Mouse (Mus musculus): Measurements from ENCODE around the gene Tas2r114. TPM values are rescaled to one million over a fixed set of nuclear protein-coding genes. Genes with fewer than 3 reads are reported as not detected.

Gene Tas2r114
- polyA plus RNA-seq (2015; fragmentation: Nextera tagmentation; extraction: Ambion mirVana) = not detected in 2 replicates

- Histone ChIP-seq H3K4me1 (replicated peaks; ENCODE audit: control insufficient read depth, insufficient read depth) (no peaks in the 10 kb centered on the region), H3K27ac (replicated peaks) (no peak within 1 kb of the TSS), H3K9me3 (ENCODE audit: control insufficient read depth, low read length) (no peaks in the 10 kb centered on the region), H3K4me3 (ENCODE audit: low read depth, low read length) (no peak within 1 kb of the TSS), H3K27me3 (ENCODE audit: control insufficient read depth, insufficient read depth, low read length) (no peaks in the 10 kb centered on the region), H3K36me3 (ENCODE audit: control insufficient read depth, insufficient read depth, low read length) (no peaks in the 10 kb centered on the region), H3K9ac (ENCODE audit: low read length) (no peak within 1 kb of the TSS), H3K4me2 (replicated peaks; ENCODE audit: low read depth) (no peak within 1 kb of the TSS)
- TF ChIP-seq CTCF (IDR thresholded peaks at IDR 0.05; ENCODE audit: low read depth) (no peak), EP300 (optimal IDR thresholded peaks at IDR 0.05) (no peak)
- ATAC-seq (ENCODE audit: low FRiP score, low TSS enrichment) (no peak), DNase-seq (ENCODE audit: low spot score) (no peak)
These were observed at the start of gene Tas2r114 for GRCm38 (mm10) chr6:131689963-131690362. TSS of gene Tas2r114 (minus strand) at chr6:131690063.

DNA sequence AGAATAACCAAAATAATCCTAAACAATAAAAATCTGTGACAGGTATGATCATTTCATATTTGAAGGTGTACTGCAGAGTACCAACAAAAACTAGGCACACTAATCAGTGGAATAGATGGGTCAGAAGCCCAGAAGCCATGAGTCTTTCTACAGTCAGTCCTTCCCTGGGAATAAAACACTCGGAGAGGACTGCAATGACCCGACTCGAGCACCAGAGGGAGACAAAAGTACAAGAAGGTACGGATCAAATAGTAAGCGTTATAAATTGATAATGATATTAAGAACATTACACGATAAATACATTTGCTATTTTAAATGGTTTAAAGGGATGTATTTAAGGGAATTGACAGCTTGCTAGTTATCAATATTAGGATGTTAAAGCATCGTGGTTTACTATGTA is 22.9 kb upstream of the Tas2r114 start:
- 42% methylated on average over 7 of the region's 7 CpGs for WGBS

DNA sequence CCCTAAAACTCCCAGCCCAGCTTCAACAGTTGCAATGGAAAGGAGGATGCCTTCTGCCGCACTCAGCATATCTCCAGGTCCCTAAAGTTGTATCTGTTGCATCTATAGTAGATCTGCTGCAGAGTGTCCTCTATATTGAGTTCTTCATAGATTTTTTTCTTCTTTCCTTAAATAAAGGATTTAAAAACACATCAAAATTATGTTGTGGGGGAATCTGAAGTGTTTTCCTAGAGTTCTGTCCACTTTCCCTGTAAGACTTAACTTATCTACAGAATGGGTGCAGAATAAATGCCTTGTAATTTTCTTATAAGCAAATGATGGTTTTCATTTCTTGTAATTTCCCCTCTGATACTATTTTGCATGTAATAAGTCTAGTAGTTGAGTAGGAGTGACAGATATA is 2.5 kb downstream of the Tas2r114 start, which contains the start of gene Tas2r105:
TSS of gene Tas2r105 (minus strand) at position 101 of the 400 bp plus-strand sequence.
- Histone ChIP-seq H3K9ac (ENCODE audit: low read length) (no peak within 1 kb of the TSS), H3K9me3 (ENCODE audit: control insufficient read depth, low read length) (no peaks in the 10 kb centered on the region), H3K4me1 (replicated peaks; ENCODE audit: control insufficient read depth, insufficient read depth) (no peaks in the 10 kb centered on the region), H3K27ac (replicated peaks) (no peak within 1 kb of the TSS), H3K4me3 (ENCODE audit: low read depth, low read length) (no peak within 1 kb of the TSS), H3K36me3 (ENCODE audit: control insufficient read depth, insufficient read depth, low read length) (no peaks in the 10 kb centered on the region), H3K4me2 (replicated peaks; ENCODE audit: low read depth) (no peak within 1 kb of the TSS), H3K27me3 (ENCODE audit: control insufficient read depth, insufficient read depth, low read length) (no peaks in the 10 kb centered on the region)
- WGBS = 53% methylated on average over 1 of the region's 1 CpGs
- TF ChIP-seq CTCF (IDR thresholded peaks at IDR 0.05; ENCODE audit: low read depth) (no peak), EP300 (optimal IDR thresholded peaks at IDR 0.05) (no peak)
- no peak for ATAC-seq (ENCODE audit: low FRiP score, low TSS enrichment)
- no peak for DNase-seq (ENCODE audit: low spot score)

More for the DNA sequence above, 22.9 kb upstream of the Tas2r114 start:
- no peak overlapping the region for H3K4me2 ChIP-seq (replicated peaks; ENCODE audit: low read depth)
- DNase-seq (ENCODE audit: low spot score) (peak; percentile 20), ATAC-seq (ENCODE audit: low FRiP score, low TSS enrichment) (no peak)
- no peaks in the 10 kb centered on the region for H3K36me3 ChIP-seq (ENCODE audit: control insufficient read depth, insufficient read depth, low read length)
- peak; percentile 58 for TF ChIP-seq CTCF (IDR thresholded peaks at IDR 0.05; ENCODE audit: low read depth)
- TF ChIP-seq EP300 (optimal IDR thresholded peaks at IDR 0.05) = no peak
- no peaks in the 10 kb centered on the region for H3K27me3 ChIP-seq (ENCODE audit: control insufficient read depth, insufficient read depth, low read length)
- no peaks in the 10 kb centered on the region for H3K9me3 ChIP-seq (ENCODE audit: control insufficient read depth, low read length)
- no peak overlapping the region for H3K27ac ChIP-seq (replicated peaks)
- no peak overlapping the region for H3K4me3 ChIP-seq (ENCODE audit: low read depth, low read length)
- no peaks in the 10 kb centered on the region for H3K4me1 ChIP-seq (replicated peaks; ENCODE audit: control insufficient read depth, insufficient read depth)
- no peak overlapping the region for H3K9ac ChIP-seq (ENCODE audit: low read length)

- 68% methylated on average over 1 of the region's 1 CpGs for WGBS
- no peak within 1 kb of the TSS for H3K9ac ChIP-seq (ENCODE audit: low read length)
- no peak within 1 kb of the TSS for H3K4me2 ChIP-seq (replicated peaks; ENCODE audit: low read depth)
- H3K4me1 ChIP-seq (replicated peaks; ENCODE audit: control insufficient read depth, insufficient read depth) = no peaks in the 10 kb centered on the region
- H3K36me3 ChIP-seq (ENCODE audit: control insufficient read depth, insufficient read depth, low read length) = no peaks in the 10 kb centered on the region
- DNase-seq (ENCODE audit: low spot score) = no peak
- ATAC-seq (ENCODE audit: low FRiP score, low TSS enrichment) = no peak
- no peak within 1 kb of the TSS for H3K4me3 ChIP-seq (ENCODE audit: low read depth, low read length)
- no peak within 1 kb of the TSS for H3K27ac ChIP-seq (replicated peaks)
- H3K27me3 ChIP-seq (ENCODE audit: control insufficient read depth, insufficient read depth, low read length) = no peaks in the 10 kb centered on the region
- TF ChIP-seq EP300 (optimal IDR thresholded peaks at IDR 0.05) (no peak), CTCF (IDR thresholded peaks at IDR 0.05; ENCODE audit: low read depth) (no peak)
- no peaks in the 10 kb centered on the region for H3K9me3 ChIP-seq (ENCODE audit: control insufficient read depth, low read length)
These were observed 4.2 kb downstream of the Tas2r114 start, which contains the start of gene Tas2r104 for GRCm38 (mm10) chr6:131685644-131686043. TSS of gene Tas2r104 (minus strand) at chr6:131685744.

- no peak for TF ChIP-seq EP300 (optimal IDR thresholded peaks at IDR 0.05)
- no peak for TF ChIP-seq CTCF (IDR thresholded peaks at IDR 0.05; ENCODE audit: low read depth)
- no peak for ATAC-seq (ENCODE audit: low FRiP score, low TSS enrichment)
- WGBS = 70% methylated on average over 3 of the region's 3 CpGs
These were observed 11.1 kb downstream of the Tas2r114 start, which contains the start of gene Tas2r106 for GRCm38 (mm10) chr6:131678786-131679185. TSS of gene Tas2r106 (minus strand) at chr6:131678886.

DNA sequence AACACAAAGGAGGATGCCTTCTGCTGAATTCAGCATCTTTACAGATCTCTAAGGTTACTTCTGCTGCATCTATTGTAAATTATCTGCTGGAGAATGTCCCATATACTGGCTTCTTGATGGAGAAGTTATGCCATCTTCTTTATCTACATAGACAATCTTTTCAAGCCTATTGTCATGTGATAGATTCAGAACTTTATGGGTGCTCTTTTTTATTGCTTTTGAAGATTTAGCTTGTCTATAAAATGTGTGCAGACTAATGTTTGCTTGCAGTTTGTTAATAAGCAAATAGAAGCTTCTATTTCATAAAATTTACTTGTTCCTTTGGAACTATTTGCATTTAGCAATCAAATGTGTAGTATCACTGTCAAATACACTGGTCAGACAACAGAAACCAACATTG is 29.8 kb downstream of the Tas2r114 start, which contains the start of gene Tas2r107:
TSS of gene Tas2r107 (minus strand) at position 101 of the 400 bp plus-strand sequence.
- H3K9me3 ChIP-seq (ENCODE audit: control insufficient read depth, low read length) = no peaks in the 10 kb centered on the region
- no peaks in the 10 kb centered on the region for H3K36me3 ChIP-seq (ENCODE audit: control insufficient read depth, insufficient read depth, low read length)
- H3K27ac ChIP-seq (replicated peaks) = no peak within 1 kb of the TSS
- no peak within 1 kb of the TSS for H3K9ac ChIP-seq (ENCODE audit: low read length)
- H3K27me3 ChIP-seq (ENCODE audit: control insufficient read depth, insufficient read depth, low read length) = no peaks in the 10 kb centered on the region
- ATAC-seq (ENCODE audit: low FRiP score, low TSS enrichment) = no peak
- no peak for TF ChIP-seq CTCF (IDR thresholded peaks at IDR 0.05; ENCODE audit: low read depth)
- no peak for TF ChIP-seq EP300 (optimal IDR thresholded peaks at IDR 0.05)
- DNase-seq (ENCODE audit: low spot score) = no peak
- no peak within 1 kb of the TSS for H3K4me3 ChIP-seq (ENCODE audit: low read depth, low read length)
- no peaks in the 10 kb centered on the region for H3K4me1 ChIP-seq (replicated peaks; ENCODE audit: control insufficient read depth, insufficient read depth)
- no peak within 1 kb of the TSS for H3K4me2 ChIP-seq (replicated peaks; ENCODE audit: low read depth)

More at GRCm38 (mm10) chr6:131678786-131679185, 11.1 kb downstream of the Tas2r114 start, which contains the start of gene Tas2r106:
- DNase-seq (ENCODE audit: low spot score) = no peak
- Histone ChIP-seq H3K4me1 (replicated peaks; ENCODE audit: control insufficient read depth, insufficient read depth) (no peaks in the 10 kb centered on the region), H3K4me2 (replicated peaks; ENCODE audit: low read depth) (no peak within 1 kb of the TSS), H3K9me3 (ENCODE audit: control insufficient read depth, low read length) (no peaks in the 10 kb centered on the region), H3K36me3 (ENCODE audit: control insufficient read depth, insufficient read depth, low read length) (no peaks in the 10 kb centered on the region), H3K27ac (replicated peaks) (no peak within 1 kb of the TSS), H3K9ac (ENCODE audit: low read length) (no peak within 1 kb of the TSS), H3K4me3 (ENCODE audit: low read depth, low read length) (no peak within 1 kb of the TSS), H3K27me3 (ENCODE audit: control insufficient read depth, insufficient read depth, low read length) (no peaks in the 10 kb centered on the region)

Other genes with a start within 250 kb of the Tas2r114 start
- gene 5430401F13Rik, start 203.7 kb downstream of the Tas2r114 start, polyA plus RNA-seq (2015; fragmentation: Nextera tagmentation; extraction: Ambion mirVana) = not detected in 2 replicates
- gene Gm6619, start 203.7 kb downstream of the Tas2r114 start, polyA plus RNA-seq (2015; fragmentation: Nextera tagmentation; extraction: Ambion mirVana) = not detected in 2 replicates
- not detected in 2 replicates for gene Tas2r130, start 59.2 kb downstream of the Tas2r114 start, polyA plus RNA-seq (2015; fragmentation: Nextera tagmentation; extraction: Ambion mirVana)
- gene Tas2r107, start 29.9 kb downstream of the Tas2r114 start, polyA plus RNA-seq (2015; fragmentation: Nextera tagmentation; extraction: Ambion mirVana) = not detected in 2 replicates
- not detected in 2 replicates for gene Tas2r106, start 11.2 kb downstream of the Tas2r114 start, polyA plus RNA-seq (2015; fragmentation: Nextera tagmentation; extraction: Ambion mirVana)
- not detected in 2 replicates for gene Tas2r104, start 4.3 kb downstream of the Tas2r114 start, polyA plus RNA-seq (2015; fragmentation: Nextera tagmentation; extraction: Ambion mirVana)
- not detected in 2 replicates for gene Tas2r105, start 2.6 kb downstream of the Tas2r114 start, polyA plus RNA-seq (2015; fragmentation: Nextera tagmentation; extraction: Ambion mirVana)

Measured in stomach, postnatal 0 days (tissue).